Mouse (Mus musculus) retina, postnatal 1 day (tissue): ENCODE measurements around the gene Esrrg.

ENCODE experiments used
- DNase-seq: peaks from one replicate; pipeline ENCODE4 v3.0.0-alpha.2; 2012

The Esrrg gene

DNA sequence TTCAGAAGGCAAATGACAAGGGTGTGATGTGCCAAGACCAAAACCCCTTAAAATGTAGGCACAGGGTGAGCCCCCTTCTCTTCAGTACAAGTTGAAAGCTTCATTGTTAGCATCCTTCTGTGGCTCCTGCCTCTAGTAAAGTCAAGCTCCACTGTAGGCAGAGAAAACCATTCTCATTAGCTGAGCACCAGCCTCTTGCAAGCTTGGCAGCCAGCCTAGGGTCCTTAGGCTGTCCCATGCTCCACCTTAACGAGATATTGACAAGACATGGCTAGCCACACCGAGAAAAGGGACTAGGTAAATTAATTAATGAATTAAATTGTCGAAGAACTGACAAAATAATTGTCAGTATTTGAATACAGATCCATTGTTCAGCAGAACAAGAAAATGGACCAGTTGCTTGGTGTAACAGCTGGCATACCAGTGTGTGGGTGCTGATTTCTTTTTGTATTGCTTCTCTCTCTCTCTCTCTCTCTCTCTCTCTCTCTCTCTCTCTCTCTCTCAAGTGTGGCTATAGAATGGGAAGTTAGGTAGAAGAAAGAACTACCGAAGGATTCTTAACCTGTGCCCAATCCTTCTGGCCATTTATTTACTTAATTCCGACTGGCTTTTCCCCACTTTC is 311.7 kb downstream of the Esrrg start:
- DNase-seq = no peak

DNA sequence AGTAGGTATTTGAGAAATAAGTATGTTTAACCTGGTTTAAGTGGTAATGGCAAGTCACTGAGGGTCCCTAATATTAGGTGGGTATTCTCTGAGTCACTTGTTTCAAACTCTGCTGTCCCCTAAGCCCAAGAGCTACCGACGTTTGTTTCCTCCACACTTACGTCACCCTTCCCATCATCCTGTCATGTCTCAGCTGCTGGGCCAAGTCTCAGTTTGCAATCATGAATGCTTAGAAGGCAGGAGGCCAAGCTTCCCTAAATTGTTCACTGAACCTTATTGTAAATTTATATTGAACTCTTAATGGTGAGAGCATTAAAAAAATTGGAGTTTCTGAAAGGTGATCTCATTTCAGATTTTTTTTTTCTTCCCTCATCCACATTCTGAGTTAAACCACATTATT is 322.6 kb downstream of the Esrrg start:
- no peak for DNase-seq

DNA sequence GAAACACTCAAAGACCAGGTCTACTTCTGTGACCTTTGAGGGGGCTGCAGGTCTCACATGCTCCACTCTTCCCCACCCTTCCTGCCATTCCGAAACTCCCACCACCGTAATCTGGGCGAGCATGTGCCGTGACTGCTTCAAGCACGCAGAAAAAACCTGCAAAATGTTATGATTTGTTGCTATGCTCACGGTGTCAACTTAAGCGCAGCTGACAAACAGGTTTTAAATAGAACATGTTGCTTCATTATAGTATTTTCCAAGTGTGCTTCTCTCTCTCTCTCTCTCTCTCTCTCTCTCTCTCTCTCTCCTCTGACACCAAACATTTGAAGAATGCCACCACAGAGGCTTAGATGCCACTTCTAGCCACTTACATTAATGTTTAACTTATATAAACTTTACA is 330.1 kb downstream of the Esrrg start:
- no peak for DNase-seq

GRCm38 (mm10) chr1:187939078-187939477 is 330.5 kb downstream of the Esrrg start:
- no peak for DNase-seq

DNA sequence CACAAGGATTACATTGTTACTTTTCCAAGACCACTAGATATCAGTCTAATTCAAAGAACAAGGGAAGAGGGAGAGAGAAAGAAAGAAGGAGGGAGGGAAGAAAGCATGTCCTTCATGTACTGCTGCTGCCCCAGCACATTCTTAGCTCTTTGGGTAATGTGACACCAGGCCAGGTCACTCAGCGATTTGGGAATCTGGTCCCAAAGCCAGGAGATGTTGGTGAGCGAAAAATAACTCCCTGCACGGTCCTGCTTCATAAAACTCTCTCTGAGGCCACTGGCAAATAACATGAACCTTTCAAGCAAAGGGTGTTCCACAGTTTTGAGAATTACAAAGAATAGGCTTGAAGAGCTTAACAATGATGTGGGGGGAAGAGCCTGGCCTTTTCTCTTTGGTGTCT is 342.9 kb downstream of the Esrrg start:
- no peak for DNase-seq

GRCm38 (mm10) chr1:187956702-187957101 is 348.1 kb downstream of the Esrrg start:
- DNase-seq = no peak

DNA sequence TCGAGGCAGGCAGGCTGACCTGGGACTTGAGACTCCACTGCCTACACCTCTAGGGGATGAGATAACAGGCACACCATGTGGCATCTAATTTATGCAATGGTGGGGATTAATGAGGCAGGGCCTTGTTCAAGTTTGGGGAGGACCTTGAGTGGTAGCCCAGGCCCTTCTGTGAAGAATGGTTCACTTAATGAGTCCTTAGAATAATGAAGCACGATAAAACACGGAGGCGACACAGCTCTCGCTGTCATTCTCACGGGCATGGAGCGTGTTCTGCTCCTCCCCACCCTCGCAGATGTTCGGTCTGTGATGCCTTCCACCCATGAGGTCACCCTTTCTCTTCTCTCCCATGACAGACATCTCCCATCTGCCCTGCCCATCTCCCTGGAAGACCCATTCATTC is 350.6 kb downstream of the Esrrg start:
- peak; percentile 23 for DNase-seq

DNA sequence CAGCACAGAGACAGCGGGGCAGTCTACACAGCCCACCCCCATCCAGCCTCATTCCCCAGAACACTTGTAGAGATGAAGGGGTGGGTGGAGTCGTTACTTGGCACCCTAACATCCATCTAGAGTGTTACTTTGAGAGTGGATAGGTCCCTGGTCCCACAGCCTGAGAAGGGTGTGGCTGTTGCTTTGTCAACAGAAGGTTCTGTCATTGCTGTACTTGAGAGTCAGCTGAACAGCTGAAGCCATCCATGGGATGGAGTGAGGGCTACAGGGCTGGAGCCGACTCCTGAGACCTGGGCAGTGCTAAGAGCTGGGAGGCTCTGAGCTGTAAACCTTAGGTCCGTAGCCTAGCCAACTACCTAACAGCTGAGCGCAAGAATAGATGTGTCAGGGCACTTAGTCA is 352.9 kb downstream of the Esrrg start:
- no peak for DNase-seq

- peak; percentile 62 for DNase-seq
Measured at GRCm38 (mm10) chr1:187964829-187965760, 356.5 kb downstream of the Esrrg start.

GRCm38 (mm10) chr1:187965921-187966320 is 357.3 kb downstream of the Esrrg start:
- no peak for DNase-seq

GRCm38 (mm10) chr1:187968379-187968778 is 359.8 kb downstream of the Esrrg start:
- no peak for DNase-seq

DNA sequence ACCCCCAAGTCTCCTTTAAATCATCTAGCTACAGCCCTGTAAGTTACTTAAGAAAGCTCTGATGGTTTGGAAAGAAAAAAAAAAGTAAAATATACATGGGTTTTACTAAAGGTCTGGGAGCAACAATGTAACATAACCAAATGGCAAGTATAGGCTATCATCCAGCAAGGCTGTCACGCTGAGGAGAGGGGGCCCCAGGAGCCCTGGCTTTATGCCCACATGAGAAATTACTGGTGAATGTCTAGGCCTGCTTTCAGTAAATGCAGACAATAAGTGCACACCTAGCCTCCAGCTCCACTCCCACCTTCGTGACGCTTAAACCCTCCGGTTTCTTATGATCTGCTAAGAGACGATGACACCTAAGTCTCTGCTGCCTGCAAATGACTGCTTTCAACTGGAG is 360.9 kb downstream of the Esrrg start:
- no peak for DNase-seq

GRCm38 (mm10) chr1:187974396-187974795 is 365.8 kb downstream of the Esrrg start:
- DNase-seq = peak; percentile 80

GRCm38 (mm10) chr1:187975465-187976352 is 367.1 kb downstream of the Esrrg start:
- DNase-seq = peak; percentile 55

GRCm38 (mm10) chr1:187976353-187976730 is 367.8 kb downstream of the Esrrg start:
- DNase-seq = no peak

- no peak for DNase-seq
Measured at GRCm38 (mm10) chr1:187981028-187981427, 372.4 kb downstream of the Esrrg start.

- DNase-seq = no peak
Measured at GRCm38 (mm10) chr1:187983177-187983576, 374.6 kb downstream of the Esrrg start.

GRCm38 (mm10) chr1:187990161-187990560 is 381.6 kb downstream of the Esrrg start:
- DNase-seq = no peak

DNA sequence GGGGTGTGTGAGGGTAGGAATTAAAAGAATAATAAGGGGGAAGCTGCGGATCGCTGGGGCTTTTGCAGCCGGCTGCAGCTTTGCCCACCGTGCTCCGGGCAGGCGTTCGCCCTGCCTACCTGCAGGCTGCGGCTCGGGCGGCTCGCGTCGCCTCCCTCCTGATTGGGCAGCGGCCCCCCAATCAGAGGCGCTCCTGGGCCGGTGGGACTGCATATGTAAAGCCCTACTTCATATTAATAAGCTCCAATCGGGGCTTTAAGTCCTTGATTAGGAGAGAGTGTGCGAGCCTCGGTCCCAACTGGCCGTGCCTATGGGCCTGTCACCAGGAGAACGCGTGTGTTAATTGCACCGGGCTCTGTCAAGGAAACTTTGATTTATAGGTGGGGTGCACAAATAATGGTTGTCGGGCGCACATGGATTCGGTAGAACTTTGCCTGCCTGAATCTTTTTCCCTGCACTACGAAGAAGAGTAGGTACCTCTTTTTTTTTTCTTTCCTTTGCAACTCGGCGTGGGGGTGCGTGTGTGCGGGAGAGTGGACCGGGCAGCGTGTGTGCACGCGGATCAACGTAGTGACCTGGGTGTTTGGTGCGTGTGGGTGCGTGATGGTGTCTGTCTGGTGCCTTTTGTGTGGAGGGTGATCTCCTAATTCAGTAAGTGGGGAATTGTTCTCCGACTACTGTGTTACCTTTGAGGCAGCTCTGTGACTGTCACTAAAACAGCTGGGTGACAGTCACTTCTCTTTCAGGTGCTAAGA is 389.2 kb downstream of the Esrrg start:
- DNase-seq = peak; percentile 87

DNA sequence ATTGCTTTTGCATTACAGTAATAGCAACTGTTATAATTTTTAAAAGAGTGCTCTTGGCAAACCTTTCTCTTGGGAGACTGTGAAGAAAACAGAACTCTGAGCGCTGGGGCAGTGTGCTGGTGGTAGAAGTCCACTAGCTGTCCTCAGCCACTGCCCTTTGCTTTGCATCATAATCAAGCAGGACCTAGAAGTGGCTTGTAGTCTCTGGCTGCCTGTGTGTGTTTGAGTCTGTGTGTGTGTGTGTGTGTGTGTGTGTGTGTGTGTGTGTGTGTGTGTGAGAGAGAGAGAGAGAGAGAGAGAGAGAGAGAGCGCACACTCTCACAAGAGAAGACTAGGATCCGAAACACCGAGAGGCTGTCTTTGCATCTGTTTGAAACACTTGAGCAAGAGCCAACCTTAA is 390.5 kb downstream of the Esrrg start:
- DNase-seq = no peak

DNA sequence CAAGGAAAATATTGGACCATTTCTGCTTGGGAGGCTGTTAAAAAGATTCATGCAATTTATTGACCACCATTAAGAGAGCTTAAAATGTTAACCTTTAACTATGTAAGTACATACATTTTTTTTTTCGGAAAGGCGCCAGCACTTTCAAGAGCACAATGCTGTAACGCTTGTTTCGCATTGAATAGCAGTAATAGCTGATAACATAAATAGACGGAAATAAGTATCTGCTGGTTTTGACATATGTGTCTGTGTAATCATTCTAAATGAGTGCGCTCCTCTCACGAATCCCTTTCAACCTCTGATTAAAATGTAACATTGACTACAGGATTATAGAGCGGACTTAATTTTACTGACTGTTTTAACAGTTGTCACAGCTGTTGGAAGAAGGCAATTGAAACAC is 391.6 kb downstream of the Esrrg start:
- peak; percentile 51 for DNase-seq

DNA sequence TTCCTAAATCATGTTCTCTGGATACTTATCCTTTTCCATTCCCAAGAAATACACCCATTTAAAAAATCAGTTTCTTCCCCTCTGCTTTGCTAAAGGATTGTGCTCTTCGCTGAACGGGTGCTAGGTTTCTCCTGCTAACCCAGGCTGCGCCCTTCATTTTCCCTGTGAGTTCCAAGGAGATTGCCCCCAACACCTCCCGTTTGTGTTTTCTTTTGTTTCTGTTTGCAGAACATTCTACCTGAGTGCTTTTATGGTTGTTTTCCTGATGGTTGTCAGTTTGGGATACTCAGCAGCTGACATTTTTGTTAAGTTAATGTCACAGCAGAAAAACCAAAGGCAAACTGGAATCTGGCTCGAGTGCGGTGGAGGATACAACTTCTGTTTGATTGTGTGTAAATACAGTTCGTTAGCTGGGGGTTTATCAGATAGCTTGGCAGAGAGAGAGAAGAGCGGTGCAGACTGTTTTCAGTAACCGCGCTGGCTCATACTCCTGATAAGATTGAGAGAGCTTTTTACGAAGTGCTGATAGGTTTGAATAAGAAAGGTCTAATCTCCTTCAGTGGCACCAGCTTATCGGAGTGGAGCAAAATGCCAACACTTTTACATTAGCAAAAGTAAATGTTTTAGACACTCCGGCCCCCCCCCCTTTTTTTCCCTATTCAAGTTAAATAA is 398.4 kb downstream of the Esrrg start:
- no peak for DNase-seq
